Mouse (Mus musculus) layer of hippocampus, adult 9-10 months (tissue): ENCODE data around the gene Nat10.

Source experiments
- DNase-seq: peaks from one replicate; pipeline ENCODE4 v3.0.0; 2022; ENCODE audit warnings: low spot score

Gene Nat10

GRCm38 (mm10) chr2:103745481-103745880 lies 15.6 kb downstream of the Nat10 start:
- no peak for DNase-seq

GRCm38 (mm10) chr2:103743988-103744387 lies 17.1 kb downstream of the Nat10 start:
- DNase-seq, result peak; percentile 30

GRCm38 (mm10) chr2:103743536-103743935 lies 17.5 kb downstream of the Nat10 start:
- no peak for DNase-seq

- DNase-seq, result no peak
Measured at GRCm38 (mm10) chr2:103742821-103743220, 18.2 kb downstream of the Nat10 start.

GRCm38 (mm10) chr2:103731423-103731822 lies 29.6 kb downstream of the Nat10 start:
- no peak for DNase-seq

- peak; percentile 18 for DNase-seq
Measured at GRCm38 (mm10) chr2:103730999-103731398, 30.1 kb downstream of the Nat10 start.

GRCm38 (mm10) chr2:103728027-103728540 lies 33.0 kb downstream of the Nat10 start:
- DNase-seq, result no peak

- no peak for DNase-seq
Measured at GRCm38 (mm10) chr2:103724521-103724920, 36.5 kb downstream of the Nat10 start.

- no peak for DNase-seq
Measured at GRCm38 (mm10) chr2:103719292-103719646, 41.8 kb downstream of the Nat10 start.

- peak; percentile 26 for DNase-seq
Measured at GRCm38 (mm10) chr2:103718594-103719291, 42.3 kb downstream of the Nat10 start.

GRCm38 (mm10) chr2:103714412-103714811 lies 46.7 kb downstream of the Nat10 start:
- DNase-seq, result no peak

- DNase-seq, result no peak
Measured at GRCm38 (mm10) chr2:103713831-103714230, 47.2 kb downstream of the Nat10 start.

GRCm38 (mm10) chr2:103710849-103711248 lies 50.2 kb downstream of the Nat10 start:
- no peak for DNase-seq

- DNase-seq, result no peak
Measured at GRCm38 (mm10) chr2:103707056-103707776, 53.9 kb downstream of the Nat10 start.

- DNase-seq, result peak; percentile 21
Measured at GRCm38 (mm10) chr2:103706226-103706625, 54.8 kb downstream of the Nat10 start.

- DNase-seq, result no peak
Measured at GRCm38 (mm10) chr2:103705826-103706225, 55.2 kb downstream of the Nat10 start.

GRCm38 (mm10) chr2:103703865-103704264 lies 57.2 kb downstream of the Nat10 start:
- DNase-seq, result no peak

- DNase-seq, result no peak
Measured at GRCm38 (mm10) chr2:103703336-103703735, 57.7 kb downstream of the Nat10 start.

GRCm38 (mm10) chr2:103700514-103700913 lies 60.6 kb downstream of the Nat10 start:
- no peak for DNase-seq

GRCm38 (mm10) chr2:103696177-103696576 lies 64.9 kb downstream of the Nat10 start:
- DNase-seq, result no peak

GRCm38 (mm10) chr2:103694777-103695563 lies 66.1 kb downstream of the Nat10 start:
- no peak for DNase-seq

- DNase-seq, result no peak
Measured at GRCm38 (mm10) chr2:103692810-103693209, 68.3 kb downstream of the Nat10 start.

- DNase-seq, result no peak
Measured at GRCm38 (mm10) chr2:103691278-103691677, 69.8 kb downstream of the Nat10 start.
